Mouse (Mus musculus) adrenal gland, postnatal 10 days (tissue): ENCODE data around the gene Mbip. TPM values are rescaled to one million over a fixed set of nuclear protein-coding genes. Genes with fewer than 3 reads are reported as not detected.

Source experiments
- DNase-seq: peaks from one replicate; pipeline ENCODE4 v3.0.0; 2021; ENCODE audit warnings: mixed read lengths
- total RNA-seq, 2 experiments: library from RNA; stranded (reverse); gene quantifications; 2 replicates each; pipeline ENCODE4 v1.2.3; 2021

Mbip gene
- total RNA-seq, 2 experiments from 2014 or later: 15.7 to 19.6 TPM

- DNase-seq: no peak
These were observed 50.5 kb downstream of the Mbip start for GRCm38 (mm10) chr12:56295160-56295559.

GRCm38 (mm10) chr12:56288548-56288947, 57.1 kb downstream of the Mbip start:
- DNase-seq: no peak

- no peak for DNase-seq
These were observed 58.9 kb downstream of the Mbip start for GRCm38 (mm10) chr12:56286828-56287227.

GRCm38 (mm10) chr12:56284210-56284609, 61.5 kb downstream of the Mbip start:
- DNase-seq: no peak

GRCm38 (mm10) chr12:56281649-56282048, 64.0 kb downstream of the Mbip start:
- DNase-seq: no peak

Other genes with a start within 250 kb of the Mbip start
- not detected for gene Nkx2-1, start 191.0 kb upstream of the Mbip start, total RNA-seq